Mouse (Mus musculus): ENCODE measurements around the gene Mgat4a.

The Mgat4a gene

DNA sequence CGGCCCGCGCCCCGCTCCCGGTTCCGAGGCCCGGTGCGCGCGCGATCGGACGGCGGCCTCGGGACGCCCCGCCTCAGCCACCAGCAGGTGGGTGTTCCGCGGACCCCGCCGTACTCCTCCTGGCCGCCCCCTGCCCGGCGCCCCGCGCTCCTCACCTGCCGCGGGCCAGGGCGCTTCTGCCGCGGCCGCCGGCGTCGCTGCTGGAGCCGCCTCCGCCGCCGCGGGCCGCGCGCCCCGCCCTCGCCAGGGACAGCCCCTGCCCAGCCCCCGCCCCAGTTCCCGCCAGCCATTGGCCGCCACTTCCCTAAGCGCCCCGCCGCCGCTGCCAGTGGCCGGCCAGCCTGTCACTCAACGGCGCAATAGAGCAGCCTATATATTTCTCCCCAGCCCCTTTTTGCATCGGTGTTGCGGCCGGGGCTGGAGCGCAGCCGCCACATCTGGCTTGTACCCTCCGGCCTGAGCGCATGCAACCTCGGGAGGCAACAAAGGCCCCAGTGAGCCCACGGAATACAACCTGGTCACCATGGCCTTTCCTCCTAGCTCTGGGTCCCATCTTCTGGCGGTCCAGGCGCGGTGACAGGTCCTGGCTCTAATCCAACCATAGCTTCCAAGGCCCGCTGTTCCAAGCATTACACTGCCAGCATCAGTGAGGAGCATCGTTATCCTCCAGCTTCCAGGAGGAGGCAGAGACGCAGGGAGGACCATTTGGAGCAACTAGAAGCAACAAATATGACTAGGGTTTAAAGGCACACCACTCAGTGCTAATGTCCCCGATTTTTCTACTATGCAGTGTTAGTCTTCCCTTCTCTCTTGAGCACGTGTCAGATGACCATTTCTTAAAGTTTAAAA lies at the start of gene Mgat4a:
Gene Mgat4a, minus strand, starts transcription at position 207 of the 849 bp plus-strand sequence.
- DNase-seq (ENCODE audit: low spot score) = peak; percentile 91

DNA sequence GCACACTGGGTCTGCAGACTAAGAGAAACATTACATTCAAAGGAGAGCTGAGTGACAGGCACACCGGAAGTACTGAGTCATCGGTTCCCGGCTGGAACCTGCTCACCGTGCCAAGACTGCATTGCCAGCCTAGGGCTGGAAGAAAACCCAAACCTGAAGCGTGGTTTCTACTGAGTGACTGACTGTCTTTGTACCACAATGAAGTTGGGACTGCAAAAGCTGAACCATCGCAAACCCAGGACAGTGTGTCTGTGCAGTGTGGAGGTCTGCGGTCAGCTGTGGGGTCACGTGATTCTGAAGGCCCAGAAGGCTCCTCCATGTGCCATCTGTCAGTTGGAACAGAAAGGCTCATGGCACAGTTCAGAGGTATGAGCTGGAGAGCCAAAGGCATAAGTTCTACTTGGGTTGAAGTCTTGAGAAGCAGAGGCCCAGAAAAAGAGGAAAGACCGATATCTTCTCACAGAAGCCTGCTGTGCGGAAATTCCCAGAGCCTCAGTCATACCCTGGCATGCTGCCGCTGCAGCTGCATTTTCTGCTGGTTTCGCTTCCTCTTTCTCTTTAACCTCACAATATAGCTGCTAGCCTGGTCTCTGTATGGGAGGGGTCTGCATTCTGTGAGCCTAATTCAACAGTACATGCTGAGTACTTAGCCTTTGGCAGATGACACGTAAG lies 45.1 kb upstream of the Mgat4a start:
- peak; percentile 60 for DNase-seq (ENCODE audit: low spot score)

DNA sequence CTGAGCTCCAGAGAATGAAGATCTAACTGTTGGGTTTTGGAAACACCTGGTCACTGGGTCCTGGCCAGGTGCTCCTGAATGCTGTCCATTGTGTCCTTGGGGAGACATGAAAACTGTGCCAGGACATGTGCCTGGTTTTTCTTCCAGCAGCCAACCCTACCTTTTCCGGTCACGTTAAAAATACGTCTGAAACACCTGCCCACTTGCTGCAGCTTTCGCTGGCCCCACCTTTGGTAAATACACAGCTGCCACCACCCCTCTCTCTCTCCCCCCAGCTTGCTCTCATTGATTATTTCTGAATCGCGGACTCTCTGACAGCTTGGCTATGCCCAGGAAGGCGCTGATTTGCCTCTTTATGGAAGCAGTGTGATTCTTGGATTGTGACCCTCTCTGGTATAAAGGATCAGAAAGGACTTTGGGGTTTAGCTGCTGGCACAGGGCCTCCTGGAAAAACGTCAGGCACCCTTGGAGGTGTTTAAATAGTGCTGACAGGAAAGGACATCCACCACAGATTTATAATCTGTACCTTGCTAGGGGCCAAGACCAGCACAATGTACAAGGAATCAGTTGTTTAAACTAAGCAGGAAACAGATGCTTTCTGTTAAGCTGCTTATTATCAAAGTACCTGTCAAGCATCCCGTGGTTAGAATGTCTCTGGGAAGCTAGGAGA lies 43.1 kb upstream of the Mgat4a start:
- peak; percentile 20 for DNase-seq (ENCODE audit: low spot score)

DNA sequence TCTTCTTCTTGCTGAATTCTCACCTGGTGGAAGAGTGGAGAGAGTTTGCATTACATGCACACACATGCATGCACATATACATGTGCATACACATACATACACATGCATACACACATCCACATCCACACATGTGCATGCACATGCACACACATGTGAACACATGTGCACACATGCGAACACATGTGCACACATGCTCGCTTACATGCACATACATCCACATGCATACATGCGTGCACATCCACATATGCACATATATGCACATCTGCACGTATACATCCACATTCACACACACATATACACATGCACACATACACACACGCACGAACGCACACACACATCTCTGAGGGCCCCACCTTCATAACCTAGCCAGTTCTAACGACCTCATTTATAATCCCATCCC lies 42.4 kb upstream of the Mgat4a start:
- DNase-seq (ENCODE audit: low spot score) = no peak

DNA sequence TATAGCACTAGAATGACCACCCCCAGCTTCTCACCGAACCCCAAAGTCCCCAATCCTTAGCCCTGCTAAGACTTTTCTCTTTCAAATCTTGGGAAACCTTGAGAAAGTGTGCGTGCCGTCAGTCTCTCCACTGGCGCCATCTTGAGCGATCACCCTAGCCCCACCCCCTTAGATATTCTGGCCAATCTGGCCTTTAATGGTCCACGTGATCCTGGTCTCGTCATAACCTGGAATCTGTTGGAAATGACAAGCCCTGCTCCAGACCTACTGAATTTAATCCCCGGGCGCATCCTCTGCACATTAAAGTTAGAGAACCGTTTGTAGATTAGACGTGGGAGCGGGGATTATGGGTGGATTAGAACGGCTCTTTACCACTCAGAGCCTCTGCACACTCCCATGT lies 38.9 kb upstream of the Mgat4a start:
- no peak for DNase-seq (ENCODE audit: low spot score)

DNA sequence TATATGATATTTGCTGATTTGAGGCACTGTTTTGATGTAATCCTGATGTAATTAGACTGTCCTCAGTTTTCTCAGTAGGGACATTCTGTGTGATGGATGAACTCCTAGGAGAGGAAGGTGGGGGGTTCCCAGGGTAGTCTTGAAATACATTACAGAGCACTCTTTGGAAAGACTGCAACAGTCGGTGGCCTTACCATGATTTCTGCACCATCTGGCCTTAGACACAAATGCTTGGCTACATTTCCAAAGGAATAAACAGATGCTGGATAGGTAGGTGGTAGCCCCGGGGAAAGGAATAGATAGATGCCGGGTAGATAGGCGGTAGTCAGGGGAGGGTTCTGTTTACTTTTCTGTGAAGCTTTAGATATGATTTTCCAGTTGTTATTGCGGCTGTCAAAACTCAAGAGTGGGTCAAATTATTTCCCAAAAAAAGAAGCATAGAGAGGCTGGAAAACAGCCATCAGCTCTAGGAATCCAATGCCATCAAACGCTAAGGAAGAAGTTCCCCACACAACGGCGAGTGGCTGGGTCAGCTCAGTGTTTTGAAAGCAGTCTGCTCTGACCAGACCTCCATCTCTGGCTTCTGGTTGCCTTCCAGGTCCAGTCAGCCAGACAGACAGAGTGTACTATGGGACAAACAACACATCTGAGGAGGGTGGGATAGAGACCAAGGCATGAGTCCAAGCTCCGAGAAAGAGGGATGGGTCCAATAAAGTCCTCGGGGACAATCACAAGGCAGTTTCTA lies 31.9 kb upstream of the Mgat4a start:
- no peak for DNase-seq (ENCODE audit: low spot score)

DNA sequence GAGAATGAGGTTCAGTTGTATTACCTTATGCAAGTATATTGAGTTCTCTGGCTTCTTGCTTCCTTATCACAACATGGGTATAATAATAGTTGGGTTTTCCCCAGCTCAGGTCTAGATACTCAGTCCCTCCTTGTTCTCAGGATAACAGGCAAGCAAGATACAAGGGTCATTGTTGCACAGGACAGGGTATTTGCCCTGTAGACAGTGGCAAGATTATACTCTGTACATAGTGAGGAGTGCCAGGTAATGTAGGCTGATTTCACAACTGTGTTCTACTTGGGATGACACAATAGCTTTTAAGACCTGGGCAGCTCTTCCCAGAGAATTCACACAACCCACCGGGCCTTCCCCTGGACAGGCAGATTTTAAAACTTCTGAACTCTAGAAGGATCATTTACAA lies 27.6 kb upstream of the Mgat4a start:
- DNase-seq (ENCODE audit: low spot score) = no peak

DNA sequence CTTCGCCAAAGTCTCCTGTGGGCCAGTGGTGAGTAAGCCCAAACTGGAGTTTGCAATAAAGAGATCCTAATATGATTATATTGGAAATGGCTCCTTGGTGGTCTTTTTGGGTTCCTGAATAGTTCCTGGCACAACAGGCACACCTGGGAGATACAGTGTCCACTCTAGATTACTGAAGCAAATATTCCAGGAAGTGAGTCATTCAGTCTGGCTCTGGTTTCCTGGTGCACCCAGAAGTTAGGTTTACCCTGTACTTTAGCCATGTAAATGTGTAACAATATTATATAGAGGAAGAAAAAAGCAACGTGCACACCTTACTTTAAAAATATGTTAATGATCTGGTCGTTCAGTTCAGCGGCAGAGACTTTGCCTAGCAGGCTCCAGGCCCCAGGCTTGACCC lies 25.9 kb upstream of the Mgat4a start:
- DNase-seq (ENCODE audit: low spot score) = no peak

DNA sequence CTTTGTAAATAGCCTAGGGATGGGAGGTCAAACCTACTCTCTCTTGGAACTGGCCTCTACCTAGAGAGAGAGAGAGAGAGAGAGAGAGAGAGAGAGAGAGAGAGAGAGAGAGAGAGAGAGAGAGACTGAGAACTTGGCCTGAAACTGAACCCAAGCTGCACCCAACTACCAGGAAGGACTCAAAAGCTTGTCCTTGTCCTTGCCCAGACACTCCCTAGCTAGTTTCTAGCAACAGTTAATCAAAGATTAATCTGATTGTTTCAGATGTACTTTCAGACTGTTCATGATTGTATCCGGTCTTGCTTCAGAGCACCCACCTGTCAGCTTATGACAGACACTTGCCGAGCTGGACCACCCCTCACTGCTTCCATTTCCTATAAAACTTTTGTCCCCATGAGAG lies 25.5 kb upstream of the Mgat4a start:
- DNase-seq (ENCODE audit: low spot score) = no peak

DNA sequence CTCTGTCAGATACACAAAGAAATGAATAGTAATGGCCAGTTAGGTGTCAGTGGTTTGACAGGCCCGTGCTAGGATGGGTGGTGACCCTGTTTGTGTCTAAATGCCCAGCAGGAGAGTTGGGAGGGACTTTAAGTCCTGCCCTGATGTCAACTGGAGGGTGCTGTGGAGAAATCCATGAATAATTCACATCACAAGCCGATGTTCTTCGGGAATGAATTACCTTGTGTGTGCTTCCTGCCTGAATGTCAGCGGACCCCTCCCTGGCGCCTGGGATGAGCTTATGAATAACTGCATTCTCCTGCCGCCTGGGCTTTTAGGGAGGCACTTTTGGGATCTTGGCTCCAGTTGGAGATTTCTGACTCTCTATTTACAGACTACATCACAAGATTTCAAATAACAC lies 24.6 kb upstream of the Mgat4a start:
- no peak for DNase-seq (ENCODE audit: low spot score)

DNA sequence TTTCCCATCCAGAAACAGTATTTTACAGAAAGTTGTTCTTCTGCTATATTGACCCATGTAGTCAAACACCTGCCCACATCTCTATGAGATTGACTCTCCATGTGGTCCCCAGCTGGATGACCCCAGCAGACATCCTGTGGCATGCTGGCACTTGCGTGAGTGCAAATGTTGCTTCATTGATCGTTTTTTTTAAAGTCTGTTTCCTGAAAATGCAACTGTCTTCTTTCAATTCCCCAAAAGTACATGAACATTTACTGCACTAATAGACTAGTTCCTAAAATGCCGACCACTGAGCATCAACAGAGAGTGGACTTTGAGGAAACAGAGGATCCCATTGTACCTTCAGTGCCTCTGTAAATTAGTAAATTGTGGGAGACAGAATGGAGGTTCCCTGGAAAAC lies 21.1 kb upstream of the Mgat4a start:
- no peak for DNase-seq (ENCODE audit: low spot score)

DNA sequence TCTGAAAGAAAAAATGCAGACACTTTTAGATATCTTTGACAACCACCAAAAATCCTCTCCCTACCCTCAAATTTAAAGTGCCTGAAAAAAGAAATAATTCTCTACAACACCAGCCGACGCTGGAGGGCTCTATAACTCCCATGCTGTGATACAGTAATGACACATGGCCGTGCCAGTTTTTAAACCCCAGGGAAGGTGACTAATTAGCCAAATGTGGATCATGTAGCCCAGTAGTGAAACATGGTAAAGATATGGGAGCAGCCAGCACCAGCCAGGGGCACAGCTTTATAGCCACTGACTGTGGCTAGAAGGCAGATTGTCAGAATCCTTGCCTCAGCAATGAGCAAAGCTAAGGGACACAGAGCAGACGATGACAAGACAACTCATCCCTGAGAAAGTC lies 19.5 kb upstream of the Mgat4a start:
- DNase-seq (ENCODE audit: low spot score) = no peak

DNA sequence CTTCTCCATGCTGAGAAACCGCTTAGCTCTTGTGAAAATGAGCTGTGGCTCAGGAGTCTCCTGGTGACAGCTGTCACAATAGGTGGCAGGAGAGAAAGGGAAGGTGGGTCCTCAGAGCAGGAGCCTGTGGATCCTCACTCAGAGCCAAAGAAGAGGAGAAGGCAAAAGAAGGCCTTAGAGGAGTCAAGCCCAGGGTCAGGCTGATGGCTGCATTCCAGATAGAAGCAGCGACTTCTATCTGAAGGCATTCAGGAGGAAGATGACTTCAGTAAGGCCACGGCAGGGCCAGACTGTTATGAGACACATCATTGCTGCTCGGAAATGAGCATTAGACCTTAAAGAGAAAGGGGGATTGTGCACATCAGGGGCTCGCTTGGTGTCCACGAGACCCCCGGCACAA lies 11.2 kb upstream of the Mgat4a start:
- DNase-seq (ENCODE audit: low spot score) = no peak

DNA sequence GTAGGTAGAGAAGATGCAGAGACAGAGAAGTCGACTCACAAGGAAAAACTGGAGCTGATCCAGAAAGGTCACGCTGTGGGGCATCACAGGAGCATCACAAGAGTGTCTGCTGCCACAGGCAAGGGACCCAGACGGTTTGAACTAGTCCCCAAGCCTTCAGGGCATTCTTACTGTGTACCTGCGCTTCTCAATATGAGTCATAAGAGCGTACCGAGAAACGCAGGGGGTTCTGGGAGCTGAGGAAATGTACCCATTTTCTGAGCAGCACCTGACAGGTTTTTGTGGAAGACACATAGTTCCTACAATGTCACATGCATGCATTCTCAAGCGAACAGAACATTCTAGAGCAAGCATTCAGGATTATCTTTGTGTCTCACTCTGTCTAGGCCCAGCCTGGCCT lies 8.7 kb upstream of the Mgat4a start:
- no peak for DNase-seq (ENCODE audit: low spot score)

DNA sequence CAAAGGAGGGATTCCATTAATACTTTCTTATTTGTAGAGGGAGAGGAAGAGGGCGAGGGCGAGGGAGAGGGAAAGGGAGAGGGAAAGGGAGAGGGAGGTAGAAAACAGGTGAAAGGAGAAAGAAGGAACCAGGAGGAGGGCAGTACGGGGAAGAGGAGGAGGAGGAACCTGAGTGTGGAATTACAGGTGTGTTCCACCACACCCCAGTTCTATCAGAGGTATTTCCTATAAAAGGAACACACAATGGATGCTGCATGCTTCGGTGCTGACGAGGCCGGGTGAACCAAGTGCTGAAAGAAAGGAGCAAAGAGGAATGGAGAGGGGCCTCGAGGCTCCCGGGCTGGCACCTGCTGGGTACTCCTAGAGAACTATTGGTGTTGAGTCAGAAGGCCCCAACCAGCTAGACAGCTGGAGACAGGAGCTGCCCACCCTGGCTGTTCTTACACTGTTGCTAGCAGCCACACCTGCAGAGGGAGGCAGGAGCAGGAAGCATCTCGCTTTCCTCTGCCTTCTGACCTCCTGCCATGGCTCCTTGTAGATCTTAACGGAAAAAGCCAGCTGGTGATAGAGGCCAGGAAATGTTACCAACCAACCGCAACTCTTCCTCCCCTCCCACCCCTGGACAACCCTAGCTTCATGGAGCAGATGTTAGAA lies 5.7 kb upstream of the Mgat4a start:
- no peak for DNase-seq (ENCODE audit: low spot score)

DNA sequence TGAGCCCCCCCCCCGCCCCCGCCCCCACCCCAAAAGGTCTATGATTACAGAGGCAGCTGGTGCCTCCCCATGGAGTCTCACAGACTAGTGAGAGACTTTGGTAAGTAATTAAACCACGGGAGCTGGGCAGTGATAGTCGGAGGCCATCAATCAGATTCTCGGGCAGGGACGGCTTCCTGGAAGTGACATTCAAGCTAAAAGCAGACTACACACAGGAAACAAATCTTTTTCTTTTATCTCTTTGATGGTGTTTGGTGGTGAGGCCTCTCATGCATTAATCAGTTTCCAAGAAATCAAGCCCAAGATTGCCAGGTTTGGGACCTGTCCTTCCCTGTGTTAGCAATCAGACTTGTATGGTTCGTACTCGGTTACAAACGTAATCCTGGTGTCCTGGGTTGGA lies 3.4 kb upstream of the Mgat4a start:
- no peak for DNase-seq (ENCODE audit: low spot score)

DNA sequence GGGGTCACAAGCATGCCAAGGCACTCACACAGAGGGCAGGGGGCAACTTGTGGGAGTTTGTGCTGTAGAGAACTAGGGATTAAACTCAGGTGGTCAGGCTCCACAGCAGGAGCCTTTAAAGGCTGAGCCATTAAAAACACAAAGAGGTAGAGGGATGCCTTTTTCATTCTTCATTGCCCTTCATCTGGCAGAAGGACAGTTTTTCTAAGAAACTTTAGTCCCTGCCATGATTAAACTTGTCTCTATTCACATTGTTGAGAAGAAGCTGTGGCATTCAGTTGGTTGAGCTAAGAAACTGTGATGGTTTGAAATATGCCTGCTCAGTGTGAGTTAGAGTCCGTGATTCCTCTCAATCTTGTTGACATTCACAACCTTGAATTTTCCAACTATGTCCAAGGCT lies 2.2 kb upstream of the Mgat4a start:
- no peak for DNase-seq (ENCODE audit: low spot score)

DNA sequence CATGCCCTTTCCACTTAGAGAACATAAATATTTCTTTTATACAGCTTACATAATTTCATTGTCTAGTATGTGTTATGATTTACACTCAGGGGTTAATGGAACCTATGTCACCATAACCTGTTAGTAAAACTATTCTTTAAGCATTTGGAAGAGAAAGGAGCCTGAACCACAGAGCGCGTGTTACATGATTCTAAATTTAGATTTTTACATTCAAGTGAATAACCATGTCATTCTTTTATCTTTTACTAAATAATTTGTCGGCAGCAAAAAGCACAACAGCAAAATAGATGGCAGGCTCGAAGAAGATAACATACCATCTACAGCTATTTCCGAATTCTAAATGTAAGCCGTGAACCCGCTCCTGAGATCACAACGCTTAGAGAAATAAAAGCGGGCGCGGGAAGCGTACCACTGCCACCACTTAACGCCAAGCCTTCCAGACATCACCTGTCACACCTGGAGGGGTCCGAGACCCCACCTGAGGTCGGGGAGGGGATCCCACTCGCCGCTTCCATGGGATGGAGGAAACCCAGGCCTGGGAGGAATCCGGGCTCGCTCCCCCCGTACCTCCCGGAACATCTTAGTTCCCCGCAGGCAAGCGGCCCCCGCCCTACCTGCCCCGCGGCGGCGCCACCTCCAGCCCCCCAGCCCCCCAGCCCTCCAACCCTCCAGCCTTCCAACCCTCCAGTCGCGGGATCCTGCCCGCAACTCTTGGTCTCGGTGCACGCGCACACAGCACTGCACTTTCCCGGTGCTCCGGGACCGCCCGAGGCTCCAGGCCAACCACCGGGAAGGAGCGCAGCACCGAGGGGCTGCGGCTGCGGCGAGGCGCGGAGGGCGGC lies 627 bp downstream of the Mgat4a start:
- DNase-seq (ENCODE audit: low spot score) = no peak

DNA sequence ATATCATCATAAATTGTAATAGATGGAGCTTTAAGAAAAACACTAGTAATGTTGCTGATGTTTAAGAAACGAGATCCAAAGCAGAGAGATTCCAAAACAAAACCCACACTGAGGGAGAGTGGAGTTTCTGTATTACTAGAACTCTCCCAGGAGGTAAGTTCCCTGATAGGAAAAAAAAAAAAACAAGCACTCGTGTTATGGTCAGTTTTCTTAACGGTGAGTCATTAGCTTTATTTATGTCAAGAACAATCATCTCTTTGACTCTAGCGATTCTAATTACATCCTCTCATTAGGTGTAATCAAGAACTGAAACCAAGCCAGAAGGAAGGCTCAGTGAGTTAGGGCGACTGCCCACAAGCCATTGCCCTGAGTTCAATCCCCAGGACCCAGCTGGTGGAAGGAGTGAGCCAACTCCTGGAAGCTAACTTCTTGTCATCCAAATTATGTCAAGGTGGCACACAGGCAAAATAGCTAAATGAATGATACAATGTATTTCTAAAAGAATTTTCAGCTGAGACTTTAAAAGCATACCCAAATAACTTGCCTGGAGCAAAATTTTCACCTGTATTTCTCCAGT lies 6.2 kb downstream of the Mgat4a start:
- no peak for DNase-seq (ENCODE audit: low spot score)

DNA sequence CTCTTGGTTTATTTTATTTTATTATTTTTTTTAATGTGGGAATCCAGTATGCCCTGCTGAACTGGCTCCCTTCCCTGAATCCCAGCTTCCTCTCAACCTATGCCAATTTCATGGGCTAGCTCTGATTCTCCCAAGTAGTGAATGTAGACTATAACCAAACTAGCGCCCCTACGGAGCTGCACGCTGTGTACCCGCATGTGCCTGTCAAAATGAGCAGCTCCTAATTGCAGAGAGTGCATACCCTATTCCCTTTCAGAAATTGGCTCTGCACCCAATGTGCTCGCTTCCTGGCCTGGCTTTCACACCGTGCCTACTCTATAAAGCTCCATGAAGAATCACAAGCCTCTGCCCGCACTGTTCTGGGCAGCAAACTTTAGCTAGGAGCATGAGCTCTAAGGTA lies 7.6 kb downstream of the Mgat4a start:
- no peak for DNase-seq (ENCODE audit: low spot score)

DNA sequence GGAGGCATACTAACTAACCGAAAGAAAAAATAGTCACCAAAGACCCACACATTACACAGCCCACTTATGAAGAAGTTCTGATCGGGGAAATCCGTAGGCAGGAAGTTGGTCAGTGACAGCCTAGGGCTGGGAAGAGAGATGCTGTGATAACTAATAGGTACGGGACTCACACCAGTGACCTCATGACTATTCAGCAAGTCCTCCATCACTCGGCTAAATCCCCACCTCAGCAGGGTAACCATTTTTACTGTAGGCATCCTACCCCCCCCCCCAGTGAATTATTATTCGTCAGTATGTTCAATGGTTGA lies 8.3 kb downstream of the Mgat4a start:
- DNase-seq (ENCODE audit: low spot score) = no peak
